Mouse (Mus musculus) heart, adult 8-10 months (tissue): ENCODE measurements around the gene Zfyve19. TPM values are rescaled to one million over a fixed set of nuclear protein-coding genes. Genes with fewer than 3 reads are reported as not detected.

Source experiments
- DNase-seq: peaks from one replicate; pipeline ENCODE4 v3.0.0; 2022; ENCODE audit warnings: low spot score
- total RNA-seq, 4 experiments: library from RNA; stranded (reverse); gene quantifications; 2 replicates each; pipeline ENCODE4 v1.2.4; 2022

The Zfyve19 gene
- total RNA-seq, result 10 to 100 TPM in 2 of 4 experiments, 1 to 10 TPM in 2; 7.8 to 14.3 (median 10.0) TPM

- peak; percentile 96 for DNase-seq
Observed at GRCm38 (mm10) chr2:119208344-119209175, at the start of gene Zfyve19, which contains the start of gene Dnajc17. Gene Zfyve19 (plus strand): TSS chr2:119208617. Gene Dnajc17 (minus strand): TSS chr2:119208795.

GRCm38 (mm10) chr2:119161247-119161646 is 47.2 kb upstream of the Zfyve19 start:
- DNase-seq, result no peak

GRCm38 (mm10) chr2:119163135-119163534 is 45.3 kb upstream of the Zfyve19 start:
- DNase-seq, result no peak

- no peak for DNase-seq
Observed at GRCm38 (mm10) chr2:119163999-119164398, 44.4 kb upstream of the Zfyve19 start.

- DNase-seq, result no peak
Observed at GRCm38 (mm10) chr2:119165401-119165800, 43.0 kb upstream of the Zfyve19 start.

- DNase-seq, result peak; percentile 52
Observed at GRCm38 (mm10) chr2:119166901-119167865, 41.2 kb upstream of the Zfyve19 start, which contains the start of gene Gchfr. Gene Gchfr (plus strand): TSS chr2:119167773.

- DNase-seq, result no peak
Observed at GRCm38 (mm10) chr2:119167866-119168256, 40.6 kb upstream of the Zfyve19 start.

- no peak for DNase-seq
Observed at GRCm38 (mm10) chr2:119170282-119170681, 38.1 kb upstream of the Zfyve19 start.

GRCm38 (mm10) chr2:119171574-119171973 is 36.8 kb upstream of the Zfyve19 start:
- no peak for DNase-seq

GRCm38 (mm10) chr2:119172446-119172845 is 36.0 kb upstream of the Zfyve19 start:
- DNase-seq, result no peak

GRCm38 (mm10) chr2:119172862-119173576 is 35.4 kb upstream of the Zfyve19 start:
- peak; percentile 78 for DNase-seq

- DNase-seq, result no peak
Observed at GRCm38 (mm10) chr2:119173991-119174651, 34.3 kb upstream of the Zfyve19 start, which contains the start of gene Gm14137. Gene Gm14137 (plus strand): TSS chr2:119174509.

- no peak for DNase-seq
Observed at GRCm38 (mm10) chr2:119174866-119175265, 33.6 kb upstream of the Zfyve19 start.

- DNase-seq, result no peak
Observed at GRCm38 (mm10) chr2:119175614-119176013, 32.8 kb upstream of the Zfyve19 start.

- no peak for DNase-seq
Observed at GRCm38 (mm10) chr2:119176761-119177160, 31.7 kb upstream of the Zfyve19 start.

GRCm38 (mm10) chr2:119177384-119177939 is 31.0 kb upstream of the Zfyve19 start:
- DNase-seq, result no peak

- DNase-seq, result no peak
Observed at GRCm38 (mm10) chr2:119182914-119183313, 25.5 kb upstream of the Zfyve19 start.

GRCm38 (mm10) chr2:119189029-119189710 is 19.2 kb upstream of the Zfyve19 start:
- DNase-seq, result peak; percentile 86

GRCm38 (mm10) chr2:119190969-119191368 is 17.4 kb upstream of the Zfyve19 start:
- DNase-seq, result no peak

GRCm38 (mm10) chr2:119194140-119194539 is 14.3 kb upstream of the Zfyve19 start:
- peak; percentile 28 for DNase-seq
